Mouse (Mus musculus) layer of hippocampus, postnatal 36 days (tissue): Measurements from ENCODE around the gene Trim12a. TPM values are rescaled to one million over a fixed set of nuclear protein-coding genes. Genes with fewer than 3 reads are reported as not detected.
"Not testable (repeated sequence)": the region's sequence is repeated elsewhere in the genome, so short reads cannot be mapped to it uniquely, and the experiment has no call there.

ENCODE experiments used
- DNase-seq, 2 experiments: peaks; one replicate each; pipeline ENCODE4 v3.0.0; 2022
- total RNA-seq, 2 experiments: library from RNA; stranded (reverse); gene quantifications; 2 replicates each; pipeline ENCODE4 v1.2.3; 2021

Gene Trim12a
- 1 to 10 TPM; 1.8 to 2.5 TPM for total RNA-seq

- DNase-seq, result not testable (repeated sequence)
These were observed at the start of gene Trim12a for GRCm38 (mm10) chr7:104315369-104316080. Trim12a (minus strand) TSS chr7:104315466.

GRCm38 (mm10) chr7:104353600-104353967, 38.3 kb upstream of the Trim12a start:
- DNase-seq, result no peak

GRCm38 (mm10) chr7:104352717-104353599, 37.7 kb upstream of the Trim12a start, which contains the start of gene Trim12c:
Trim12c (minus strand) TSS chr7:104353362.
- no peak for DNase-seq

- DNase-seq, result not testable (repeated sequence)
These were observed 32.8 kb upstream of the Trim12a start for GRCm38 (mm10) chr7:104348043-104348442.

- not testable (repeated sequence) for DNase-seq
These were observed 25.5 kb upstream of the Trim12a start for GRCm38 (mm10) chr7:104340744-104341143.

GRCm38 (mm10) chr7:104335547-104335946, 20.3 kb upstream of the Trim12a start:
- DNase-seq, result not testable (repeated sequence)

- DNase-seq, result not testable (repeated sequence)
These were observed 13.9 kb upstream of the Trim12a start, which contains the start of gene Trim34b for GRCm38 (mm10) chr7:104329171-104329570. Trim34b (plus strand) TSS chr7:104329471.

- no peak for DNase-seq
These were observed 6.8 kb upstream of the Trim12a start for GRCm38 (mm10) chr7:104322028-104322427.

GRCm38 (mm10) chr7:104314796-104315353, 391 bp downstream of the Trim12a start:
- DNase-seq, result no peak

- no peak for DNase-seq
These were observed 23.4 kb downstream of the Trim12a start for GRCm38 (mm10) chr7:104291638-104292400.

- no peak for DNase-seq
These were observed 24.6 kb downstream of the Trim12a start for GRCm38 (mm10) chr7:104290641-104291040.

GRCm38 (mm10) chr7:104287576-104288443, 27.5 kb downstream of the Trim12a start, which contains the start of gene Trim5:
Trim5 (minus strand) TSS chr7:104288094.
- DNase-seq, result not testable (repeated sequence)

GRCm38 (mm10) chr7:104279361-104279760, 35.9 kb downstream of the Trim12a start:
- not testable (repeated sequence) for DNase-seq

- DNase-seq, result not testable (repeated sequence)
These were observed 49.9 kb downstream of the Trim12a start for GRCm38 (mm10) chr7:104265335-104265734.

- not testable (repeated sequence) for DNase-seq
These were observed 54.9 kb downstream of the Trim12a start for GRCm38 (mm10) chr7:104260380-104260779.

Other genes starting within 250 kb of the Trim12a start
- not detected for gene Olfr644, start 243.6 kb downstream of the Trim12a start, total RNA-seq
- not detected for gene Olfr645, start 230.0 kb downstream of the Trim12a start, total RNA-seq
- under 1 TPM in 1 of 2 experiments, not detected in 1; 0.13 TPM for gene Olfr646, start 210.6 kb downstream of the Trim12a start, total RNA-seq
- gene Ubqln5, start 185.6 kb downstream of the Trim12a start, total RNA-seq, result not detected
- not detected for gene Olfr643, start 178.1 kb downstream of the Trim12a start, total RNA-seq
- gene Ubqln3, start 172.2 kb downstream of the Trim12a start, total RNA-seq, result not detected
- not detected for gene Ubqlnl, start 164.9 kb downstream of the Trim12a start, total RNA-seq
- not detected for gene Olfm5, start 150.6 kb downstream of the Trim12a start, total RNA-seq
- under 1 TPM; 0.27 to 0.30 TPM for gene Olfr648, start 132.1 kb downstream of the Trim12a start, total RNA-seq
- not detected for gene Olfr649, start 119.5 kb downstream of the Trim12a start, total RNA-seq
- gene Trim6, start 96.7 kb downstream of the Trim12a start, total RNA-seq, result under 1 TPM in 1 of 2 experiments, not detected in 1; 0.22 TPM
- gene Trim34a, start 71.0 kb downstream of the Trim12a start, total RNA-seq, result 1 to 10 TPM; 1.4 to 2.2 TPM
- under 1 TPM; 0.47 to 0.68 TPM for gene Trim5, start 27.4 kb downstream of the Trim12a start, total RNA-seq
- gene Trim34b, start 14.0 kb upstream of the Trim12a start, total RNA-seq, result not detected
- 1 to 10 TPM; 1.4 to 1.8 TPM for gene Trim12c, start 37.9 kb upstream of the Trim12a start, total RNA-seq
- not detected for gene Trim30b, start 54.4 kb upstream of the Trim12a start, total RNA-seq
- gene Trim30c, start 85.4 kb upstream of the Trim12a start, total RNA-seq, result under 1 TPM in 1 of 2 experiments, not detected in 1; 0.20 TPM
- under 1 TPM; 0.47 to 0.51 TPM for gene Trim30a, start 149.7 kb upstream of the Trim12a start, total RNA-seq
- gene Trim30d, start 192.4 kb upstream of the Trim12a start, total RNA-seq, result under 1 TPM in 1 of 2 experiments, not detected in 1; 0.27 TPM
- gene Olfr651, start 234.7 kb upstream of the Trim12a start, total RNA-seq, result not detected
- not detected for gene Olfr652, start 245.4 kb upstream of the Trim12a start, total RNA-seq